Mouse (Mus musculus) cerebellum, adult 18-20 months (tissue): ENCODE data around the gene Mfap2.

Experiments used
- DNase-seq, 2 experiments: peaks; one replicate each; pipeline ENCODE4 v3.0.0; 2021

Mfap2 gene

DNA sequence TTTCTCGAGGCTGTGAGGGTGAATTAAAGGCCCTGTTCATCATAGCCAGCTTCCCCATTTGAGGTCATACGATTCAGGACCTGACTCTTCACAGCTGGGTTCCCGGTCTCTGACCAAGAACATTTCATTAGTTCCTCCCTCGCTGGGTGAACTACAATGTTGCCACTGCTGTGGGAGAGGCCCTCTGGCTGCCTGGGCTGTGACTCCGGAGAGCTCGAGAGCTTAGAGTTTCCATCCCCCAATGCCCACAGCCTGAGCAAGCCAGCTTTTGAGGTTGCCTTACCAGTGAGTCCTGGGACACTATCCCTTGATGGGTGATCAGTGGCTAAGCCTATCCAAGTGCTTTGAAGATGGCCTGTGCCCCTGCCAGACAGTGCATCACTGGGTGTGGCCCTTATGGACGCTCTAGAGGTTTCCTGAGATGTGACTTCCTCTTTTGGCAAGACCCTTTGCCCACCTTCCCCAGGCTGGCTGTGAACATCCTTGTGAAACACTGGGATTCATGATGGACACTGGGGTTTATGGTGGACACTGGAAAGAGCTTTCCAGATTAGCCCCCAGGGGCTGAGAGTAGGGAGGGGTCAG lies 21.4 kb upstream of the Mfap2 start:
- no peak for DNase-seq

DNA sequence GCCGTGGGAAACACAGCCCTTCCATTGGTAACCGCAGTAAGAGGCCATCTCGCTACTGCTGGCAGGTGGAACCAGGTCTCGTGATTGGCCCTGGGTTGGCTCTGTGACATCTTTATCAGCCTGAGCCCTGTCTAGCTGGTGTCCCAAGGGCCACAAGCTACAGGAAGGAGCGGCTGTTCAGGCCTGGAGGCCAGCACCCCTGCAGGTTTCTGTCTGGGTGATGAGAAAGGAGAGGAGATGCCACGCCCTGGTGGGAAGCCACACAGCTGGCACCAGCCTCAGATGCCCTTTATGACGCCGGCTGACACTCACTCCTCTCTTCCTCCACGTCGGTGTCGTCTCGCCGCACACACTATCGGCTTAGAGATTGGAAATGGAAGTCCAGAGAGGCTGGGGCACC lies 20.8 kb upstream of the Mfap2 start:
- no peak for DNase-seq

DNA sequence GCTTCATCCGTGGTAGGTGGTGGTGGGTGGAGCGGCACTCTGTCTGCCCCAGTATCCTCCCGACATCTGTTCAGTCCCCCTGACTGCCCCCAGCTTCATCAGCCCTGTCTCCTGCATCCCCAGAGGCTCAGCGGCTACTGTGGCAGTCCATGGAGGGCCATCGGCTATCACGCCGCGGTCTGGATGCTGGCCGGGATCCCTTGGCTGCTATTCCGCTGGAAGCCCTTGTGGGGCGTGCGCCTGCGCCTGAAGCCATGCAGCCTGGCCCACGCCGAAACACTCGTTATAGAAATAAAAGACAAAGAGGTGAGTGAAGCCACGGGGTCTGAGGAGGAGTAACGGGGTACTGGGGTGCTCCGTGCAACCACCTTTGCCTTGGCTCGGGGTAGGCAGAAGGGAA lies 18.0 kb upstream of the Mfap2 start:
- peak; percentile 67 to 70 for DNase-seq

- no peak for DNase-seq
Measured at GRCm38 (mm10) chr4:140993846-140994245, 16.4 kb upstream of the Mfap2 start.

GRCm38 (mm10) chr4:140995811-140996210 lies 14.4 kb upstream of the Mfap2 start:
- no peak for DNase-seq

- DNase-seq, result no peak
Measured at GRCm38 (mm10) chr4:140996812-140997211, 13.4 kb upstream of the Mfap2 start.

GRCm38 (mm10) chr4:141005983-141006382 lies 4.2 kb upstream of the Mfap2 start:
- peak; percentile 67 to 77 for DNase-seq

- peak; percentile 56 to 57 for DNase-seq
Measured at GRCm38 (mm10) chr4:141008028-141008427, 2.2 kb upstream of the Mfap2 start.

DNA sequence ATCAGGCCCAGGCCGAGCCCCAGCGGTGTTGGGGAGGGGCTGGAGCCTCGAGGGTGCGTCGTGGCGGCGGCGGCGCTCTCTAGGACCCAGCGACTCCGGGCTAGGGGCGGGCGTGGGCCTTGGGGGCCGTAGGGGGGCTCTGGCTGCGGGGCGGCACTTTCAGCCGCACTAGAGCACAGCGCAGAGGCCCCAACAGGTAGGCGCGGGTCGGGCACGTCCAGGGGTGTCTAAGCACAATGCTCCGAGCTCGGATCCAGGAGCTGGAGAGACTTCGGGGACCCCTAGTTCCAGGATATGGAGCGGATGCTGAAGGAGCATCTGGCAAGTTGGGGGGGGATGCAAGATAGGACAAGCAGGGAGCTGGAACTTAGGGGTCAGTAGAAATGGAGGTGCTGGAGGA lies 308 bp downstream of the Mfap2 start:
- DNase-seq, result no peak

DNA sequence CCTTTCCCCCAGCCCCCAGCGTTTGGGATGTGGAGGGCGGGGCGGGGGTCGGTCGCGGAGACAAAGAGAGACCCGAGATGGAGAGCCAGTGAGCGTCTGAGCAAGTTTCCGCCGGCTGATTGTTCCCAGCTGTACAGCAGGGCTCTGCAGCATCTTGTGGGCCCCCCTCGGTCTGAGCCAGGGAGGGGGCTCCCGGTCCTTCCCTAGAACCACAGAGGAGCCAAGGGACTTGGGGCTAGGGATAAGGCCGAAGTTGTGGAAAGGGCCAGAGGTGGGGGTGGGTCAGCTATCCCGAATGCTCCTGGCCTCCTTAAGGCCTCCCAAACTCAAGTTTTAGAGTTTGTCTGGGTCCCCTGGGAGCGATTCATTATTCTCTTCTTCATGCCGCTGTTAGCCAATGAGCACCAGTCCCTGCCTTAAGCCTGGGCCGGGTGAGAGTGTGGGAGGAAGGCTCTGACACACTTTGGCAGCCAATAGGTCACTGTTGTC lies 767 bp downstream of the Mfap2 start:
- no peak for DNase-seq

GRCm38 (mm10) chr4:141011556-141012328 lies 1.5 kb downstream of the Mfap2 start:
- DNase-seq, result peak; percentile 76 to 77

DNA sequence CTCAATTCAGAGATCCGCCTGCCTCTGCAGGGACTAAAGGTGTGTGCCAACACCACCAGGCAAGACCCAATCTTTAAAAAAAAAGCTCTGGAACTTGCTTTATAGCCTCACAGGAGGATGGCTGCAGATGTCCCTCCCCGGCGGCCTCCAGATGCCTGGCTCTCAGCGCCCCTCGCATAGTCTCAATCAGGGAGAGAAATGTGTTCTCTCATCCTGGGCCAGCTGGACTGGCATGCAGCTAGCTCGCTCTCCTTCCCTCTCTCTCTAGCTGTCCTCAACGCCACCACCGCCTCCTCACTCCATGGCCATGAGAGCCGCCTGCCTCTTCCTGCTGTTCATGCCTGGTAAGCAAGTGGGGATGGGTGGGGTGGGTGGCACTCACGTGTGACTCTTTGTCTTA lies 2.3 kb downstream of the Mfap2 start:
- DNase-seq, result no peak

GRCm38 (mm10) chr4:141014114-141014513 lies 3.9 kb downstream of the Mfap2 start:
- DNase-seq, result no peak

GRCm38 (mm10) chr4:141014856-141015255 lies 4.6 kb downstream of the Mfap2 start:
- DNase-seq, result no peak

DNA sequence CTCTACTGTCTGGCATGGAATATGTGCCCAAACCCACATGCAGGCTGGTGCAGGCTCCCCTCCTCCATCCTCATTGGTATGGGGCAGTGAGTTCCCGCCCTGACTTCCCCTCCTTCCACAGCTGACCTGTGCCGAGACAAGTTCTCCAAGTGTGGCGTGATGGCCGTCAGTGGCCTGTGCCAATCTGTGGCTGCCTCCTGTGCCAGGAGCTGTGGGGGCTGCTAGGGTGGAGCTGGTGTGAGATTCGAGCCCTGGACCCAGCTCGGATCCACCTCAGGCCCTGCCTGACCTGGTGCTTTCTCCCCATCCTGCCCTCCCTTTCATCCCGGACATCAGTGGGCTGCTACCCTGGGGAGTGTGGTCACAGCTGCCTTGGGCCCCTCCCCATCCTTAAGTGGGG lies 5.1 kb downstream of the Mfap2 start:
- DNase-seq, result no peak

GRCm38 (mm10) chr4:141016311-141016710 lies 6.1 kb downstream of the Mfap2 start:
- DNase-seq, result no peak

- DNase-seq, result no peak
Measured at GRCm38 (mm10) chr4:141017657-141018436, 7.6 kb downstream of the Mfap2 start.

- no peak for DNase-seq
Measured at GRCm38 (mm10) chr4:141020220-141020619, 10.0 kb downstream of the Mfap2 start.

GRCm38 (mm10) chr4:141020811-141021613 lies 10.8 kb downstream of the Mfap2 start:
- peak in 1 of 2 experiments; percentile 59 for DNase-seq

- DNase-seq, result peak; percentile 65 to 70
Measured at GRCm38 (mm10) chr4:141021614-141021929, 11.4 kb downstream of the Mfap2 start.

DNA sequence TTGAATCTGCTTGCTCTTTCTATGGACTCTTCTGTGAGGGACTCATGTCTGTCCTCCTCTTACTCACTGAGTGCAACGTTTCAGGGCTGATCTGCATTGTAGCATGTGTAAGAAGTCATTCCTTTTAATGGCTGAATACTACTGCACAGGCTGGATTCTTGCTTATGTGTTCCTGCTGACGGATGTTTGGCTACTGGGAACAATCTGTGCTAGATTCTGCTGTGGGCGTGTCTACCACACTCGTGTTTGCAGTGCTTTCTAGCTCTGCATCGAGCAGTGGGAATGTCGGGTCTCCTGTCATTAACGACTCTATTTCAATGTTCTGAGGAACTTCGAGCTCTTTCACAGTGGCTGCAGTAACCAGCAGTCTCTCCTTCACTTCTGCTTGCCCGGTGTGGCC lies 13.8 kb downstream of the Mfap2 start:
- DNase-seq, result no peak

GRCm38 (mm10) chr4:141024992-141025391 lies 14.8 kb downstream of the Mfap2 start:
- no peak for DNase-seq
